Mouse (Mus musculus) E14TG2a.4 (cell line): ENCODE data around the gene Mettl18.

Experiments used
- CTCF ChIP-seq: conservative IDR thresholded peaks from 2 replicates; pipeline ENCODE4 v1.5.1; 2014; ENCODE audit warnings: low read length
- POU5F1 ChIP-seq: IDR thresholded peaks from 2 replicates; pipeline ENCODE4 v1.6.1; 2014; ENCODE audit warnings: low read length, borderline replicate concordance

- no peak for TF ChIP-seq CTCF
- no peak for TF ChIP-seq POU5F1
Observed at GRCm38 (mm10) chr1:163958036-163958435, 36.7 kb upstream of the Mettl18 start.
